Mouse (Mus musculus): Measurements from ENCODE around the gene Slc22a14.

GRCm38 (mm10) chr9:119403236-119403641 is 37.9 kb upstream of the Slc22a14 start:
- no peak for TF ChIP-seq CTCF (IDR thresholded peaks at IDR 0.05 in 2 of 3, conservative IDR thresholded peaks at IDR 0.05 in 1 of 3; ENCODE audit: control insufficient read depth in 1 of 3, insufficient read depth in 1 of 3, low read depth in 2 of 3, low read length in 3 of 3, poor library complexity in 1 of 3, severe bottlenecking in 1 of 3)
- no peak for TF ChIP-seq KAT2A (conservative IDR thresholded peaks at IDR 0.05; ENCODE audit: low read depth, low read length)
- TF ChIP-seq POLR2A (IDR thresholded peaks at IDR 0.05; ENCODE audit: control insufficient read depth in 1 of 2, insufficient read depth in 1 of 2, low read depth in 1 of 2, low read length in 2 of 2, poor library complexity in 1 of 2): no peak; a peak in 1 of 4 replicates
- TF ChIP-seq NELFE (IDR thresholded peaks at IDR 0.05; ENCODE audit: low read depth, low read length): no peak
